Comparison of ENCODE assay signal across 9 mouse cellular contexts in the genomic region with DNA sequence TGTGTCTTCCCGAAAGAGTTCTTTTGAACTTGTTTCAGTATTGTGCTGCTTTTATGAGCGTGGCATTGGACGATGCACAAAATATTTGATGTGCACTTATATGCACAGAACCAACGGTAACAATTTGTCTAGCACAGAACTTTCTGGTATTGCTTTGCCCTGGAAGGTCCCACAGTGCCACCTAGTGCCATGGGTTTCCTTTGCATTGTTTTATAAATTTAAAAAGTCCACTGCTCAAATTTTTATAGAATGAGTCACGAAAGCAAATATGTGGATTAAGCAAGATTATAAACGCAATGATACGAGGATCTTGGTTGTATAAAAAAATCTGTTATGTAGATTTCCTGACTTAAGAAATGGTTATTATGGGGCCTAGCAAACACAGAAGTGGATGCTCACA.
DNase-seq lines count a peak whose midpoint lies in the region; ATAC-seq and TF ChIP-seq lines count a peak whose summit lies in the region.
"Had no signal": no experiment of that assay in that cellular context is flagged by ENCODE, and none has a peak within 500 bp of the region (broad histone marks: within the 10 kb centered on the region; RNA-seq: fewer than 3 reads in every experiment).

No protein-coding gene starts in this region.

- no peak for TF ChIP-seq EP300 in liver, embryonic 14.5 days (IDR thresholded peaks at IDR 0.05; ENCODE audit: low read depth)

- no peak for ATAC-seq in kidney, embryonic 16.5 days (ENCODE audit: low FRiP score, low TSS enrichment)
- peak; percentile 43 for ATAC-seq in activated CD4-positive, CD25-positive, alpha-beta regulatory T cell, adult 4 months
- ATAC-seq in kidney, postnatal 0 days (replicated peaks; ENCODE audit: low FRiP score, low read depth): no peak
- ATAC-seq in liver, embryonic 14.5 days (ENCODE audit: insufficient read depth): no peak
- no peak for ATAC-seq in inflammation-experienced regulatory T-cells, adult 6 months

- H3K4me2 ChIP-seq in kidney, embryonic 16.5 days (replicated peaks; ENCODE audit: low read depth, low read length): no peak overlapping the region
- H3K4me2 ChIP-seq in kidney, postnatal 0 days (ENCODE audit: low read length): no peak overlapping the region
- H3K4me2 ChIP-seq in liver, embryonic 14.5 days (ENCODE audit: low read depth): no peak overlapping the region

- H3K27me3 ChIP-seq in kidney, embryonic 16.5 days (ENCODE audit: insufficient read depth, low read length): no peaks in the 10 kb centered on the region
- H3K27me3 ChIP-seq in kidney, postnatal 0 days (ENCODE audit: insufficient read depth, low read length): no peaks in the 10 kb centered on the region
- no peaks in the 10 kb centered on the region for H3K27me3 ChIP-seq in liver, embryonic 14.5 days (ENCODE audit: control insufficient read depth, insufficient read depth, low read length)

- peaks cover 2% of the 10 kb centered on the region; the same call in 1 of the 2 replicates for H3K4me1 ChIP-seq in kidney, embryonic 16.5 days (ENCODE audit: insufficient read depth, low read length)
- H3K4me1 ChIP-seq in kidney, postnatal 0 days (replicated peaks; ENCODE audit: insufficient read depth, low read length): no peaks in the 10 kb centered on the region
- no peaks in the 10 kb centered on the region for H3K4me1 ChIP-seq in liver, embryonic 14.5 days (replicated peaks; ENCODE audit: control insufficient read depth in 2 of 2, insufficient read depth in 2 of 2, low read length in 1 of 2)

- 0 out of 2 replicates have a peak, but pooled peaks cover 4% of the 10 kb centered on the region for H3K36me3 ChIP-seq in kidney, embryonic 16.5 days (ENCODE audit: insufficient read depth, low read length)
- H3K36me3 ChIP-seq in kidney, postnatal 0 days (ENCODE audit: insufficient read depth, low read length): no peaks in the 10 kb centered on the region
- H3K36me3 ChIP-seq in liver, embryonic 14.5 days (replicated peaks; ENCODE audit: control insufficient read depth, insufficient read depth, low read depth): no peaks in the 10 kb centered on the region

- H3K27ac ChIP-seq in kidney, embryonic 16.5 days (ENCODE audit: low read length): no peak overlapping the region
- no peak overlapping the region for H3K27ac ChIP-seq in kidney, postnatal 0 days
- H3K27ac ChIP-seq in liver, embryonic 14.5 days: no peak overlapping the region

- peak; percentile 95 for TF ChIP-seq CTCF in kidney, postnatal 0 days (IDR thresholded peaks at IDR 0.05; ENCODE audit: low read depth)
- TF ChIP-seq CTCF in liver, embryonic 14.5 days (IDR thresholded peaks at IDR 0.05; ENCODE audit: low read depth): peak; percentile 53; the same call in 1 of the 2 replicates

- no peak overlapping the region for H3K4me3 ChIP-seq in kidney, embryonic 16.5 days (ENCODE audit: low read length)
- H3K4me3 ChIP-seq in kidney, postnatal 0 days (replicated peaks; ENCODE audit: low read depth, low read length): no peak overlapping the region
- H3K4me3 ChIP-seq in liver, embryonic 14.5 days (ENCODE audit: insufficient read depth in 1 of 2, low read depth in 2 of 2, low read length in 2 of 2): no peak overlapping the region
- H3K4me3 ChIP-seq: erythroblast, embryonic 14.5 days had no signal

- no peak overlapping the region for H3K9ac ChIP-seq in kidney, embryonic 16.5 days (replicated peaks; ENCODE audit: low read length)
- H3K9ac ChIP-seq in kidney, postnatal 0 days (ENCODE audit: low read depth, low read length): no peak overlapping the region
- no peak overlapping the region for H3K9ac ChIP-seq in liver, embryonic 14.5 days (replicated peaks)

- DNase-seq in kidney, adult 18-20 months: peak; percentile 64
- DNase-seq in embryo, embryonic 11 days: peak; percentile 65
- peak; percentile 91 for DNase-seq in kidney, postnatal 0 days (ENCODE audit: low spot score)
- DNase-seq in liver, embryonic 14.5 days (ENCODE audit: low read depth in 3 of 3, low spot score in 3 of 3): no peak
- DNase-seq in right cerebral cortex, postnatal 14 days: peak; percentile 73

- H3K9me3 ChIP-seq in kidney, embryonic 16.5 days (ENCODE audit: low read length): peaks cover 5% of the 10 kb centered on the region; the same call in 1 of the 2 replicates
- no peaks in the 10 kb centered on the region for H3K9me3 ChIP-seq in kidney, postnatal 0 days (replicated peaks; ENCODE audit: low read length)
- H3K9me3 ChIP-seq in liver, embryonic 14.5 days (ENCODE audit: control insufficient read depth, low read length): no peaks in the 10 kb centered on the region

- WGBS in kidney, embryonic 16.5 days: 35% methylated on average over 7 of the region's 7 CpGs
- WGBS in kidney, postnatal 0 days: 24% methylated on average over 7 of the region's 7 CpGs
- 49% methylated on average over 7 of the region's 7 CpGs for WGBS in liver, embryonic 14.5 days (ENCODE audit: insufficient replicate concordance)

Comparison
In these comparisons a context has a peak if more than half of its experiments do, and no peak if none do; other contexts are left out.
1. DNase-seq: peak in kidney, adult 18-20 months (single experiment), embryo, embryonic 11 days (single experiment), kidney, postnatal 0 days (single experiment) and right cerebral cortex, postnatal 14 days (single experiment); none in liver, embryonic 14.5 days (0 of 3).